Mouse (Mus musculus): ENCODE measurements around the gene Helb.
"Not testable (repeated sequence)": the region's sequence is repeated elsewhere in the genome, so short reads cannot be mapped to it uniquely, and the experiment has no call there.

GRCm38 (mm10) chr10:120113482-120113881, 695 bp upstream of the Helb start:
- TF ChIP-seq EP300, CTCF (IDR thresholded peaks at IDR 0.05; ENCODE audit: low read depth): not testable (repeated sequence)
